Mouse (Mus musculus): Measurements from ENCODE around the gene Ccin. TPM values are rescaled to one million over a fixed set of nuclear protein-coding genes. Genes with fewer than 3 reads are reported as not detected.
A peak's percentile ranks its signal among the peaks of the same experiment; 100 is the strongest.

Gene Ccin
- total RNA-seq, 1 experiment, result 0.80 TPM

DNA sequence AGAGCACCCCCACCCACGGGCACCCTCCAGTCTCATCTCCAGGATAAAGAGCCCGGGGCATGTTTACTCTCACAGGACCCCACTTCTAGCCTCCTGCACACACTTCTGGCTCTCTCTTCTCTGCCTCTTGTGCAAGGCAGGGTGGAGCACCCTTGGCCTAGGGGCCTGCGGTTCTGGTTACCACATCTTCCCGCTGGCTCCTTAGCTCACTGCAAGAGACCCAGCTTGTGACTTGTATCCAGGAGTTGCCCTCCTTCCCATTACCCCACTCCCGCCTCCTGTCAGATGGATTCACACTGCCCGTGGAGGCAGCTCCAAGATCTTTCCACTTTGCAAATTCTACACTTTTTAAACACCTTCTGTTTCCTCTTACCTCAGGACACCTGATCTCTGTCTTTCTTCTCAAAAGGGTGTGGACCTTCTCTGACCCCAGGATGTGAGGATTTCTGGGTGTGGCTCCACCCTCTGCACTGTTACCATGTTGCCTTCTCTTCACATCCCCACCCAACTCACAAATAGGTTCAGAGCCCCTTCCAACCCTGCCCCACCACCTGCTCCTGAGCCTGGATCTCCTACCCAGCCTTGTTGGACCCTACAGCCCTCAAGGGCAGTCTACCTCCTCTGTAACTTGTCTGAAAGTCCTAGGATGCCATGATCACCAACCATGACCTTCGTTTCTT is 17.3 kb upstream of the Ccin start:
- in situ Hi-C loops (cut with MboI; ENCODE audit: low sequenced_read_pairs in 2 of 2, unreplicated experiment in 2 of 2), result no loop called here
- H3K27ac ChIP-seq (ENCODE audit: insufficient read depth, low read depth, low read length, poor library complexity, severe bottlenecking), result peak overlapping the region; percentile 76
- DNase-seq (ENCODE audit: low read depth, low spot score), result no peak
- peaks cover 7 to 57% of the 10 kb centered on the region in 2 experiments; a peak in 3 of 4 replicates for H3K4me1 ChIP-seq (ENCODE audit: control insufficient read depth in 2 of 2, insufficient read depth in 2 of 2, low read length in 2 of 2, poor library complexity in 1 of 2)
- H3K36me3 ChIP-seq (ENCODE audit: control insufficient read depth, insufficient read depth, low read length, poor library complexity, severe bottlenecking), result peaks cover 3% of the 10 kb centered on the region; the same call in 1 of the 2 replicates
- TF ChIP-seq ZC3H11A (IDR thresholded peaks at IDR 0.05; ENCODE audit: borderline replicate concordance, low read depth, low read length) (no peak), HCFC1 (IDR thresholded peaks at IDR 0.05; ENCODE audit: borderline replicate concordance, insufficient read depth, low read length) (no peak), MAFK (IDR thresholded peaks at IDR 0.05; ENCODE audit: insufficient read depth, low read depth, low read length) (no peak), CHD2 (IDR thresholded peaks at IDR 0.05; ENCODE audit: low read depth, low read length) (no peak), ZNF384 (IDR thresholded peaks at IDR 0.05; ENCODE audit: low read depth, low read length) (no peak)
- no peak overlapping the region for H3K9ac ChIP-seq (ENCODE audit: insufficient read depth, low read depth, low read length, poor library complexity, severe bottlenecking)
- H3K9me3 ChIP-seq (ENCODE audit: control insufficient read depth, insufficient read depth, low read depth, low read length), result no peaks in the 10 kb centered on the region
- H3K4me3 ChIP-seq (ENCODE audit: insufficient read depth in 1 of 2, low read depth in 1 of 2, low read length in 2 of 2, poor library complexity in 1 of 2, severe bottlenecking in 1 of 2), result no peak overlapping the region

GRCm38 (mm10) chr4:43968650-43969049 is 14.6 kb upstream of the Ccin start:
- no peak for TF ChIP-seq ZNF384 (IDR thresholded peaks at IDR 0.05; ENCODE audit: low read depth, low read length)
- TF ChIP-seq MAFK (IDR thresholded peaks at IDR 0.05; ENCODE audit: insufficient read depth, low read depth, low read length), result no peak
- no peak for TF ChIP-seq CHD2 (IDR thresholded peaks at IDR 0.05; ENCODE audit: low read depth, low read length)
- TF ChIP-seq HCFC1 (IDR thresholded peaks at IDR 0.05; ENCODE audit: borderline replicate concordance, insufficient read depth, low read length), result no peak
- no peak for TF ChIP-seq ZC3H11A (IDR thresholded peaks at IDR 0.05; ENCODE audit: borderline replicate concordance, low read depth, low read length)
- no peaks in the 10 kb centered on the region for H3K9me3 ChIP-seq (ENCODE audit: control insufficient read depth, insufficient read depth, low read depth, low read length)
- H3K4me3 ChIP-seq (ENCODE audit: insufficient read depth in 1 of 2, low read depth in 1 of 2, low read length in 2 of 2, poor library complexity in 1 of 2, severe bottlenecking in 1 of 2), result no peak overlapping the region
- no peak for DNase-seq (ENCODE audit: low read depth, low spot score)
- peaks cover 3% of the 10 kb centered on the region; the same call in 1 of the 2 replicates for H3K36me3 ChIP-seq (ENCODE audit: control insufficient read depth, insufficient read depth, low read length, poor library complexity, severe bottlenecking)
- H3K4me1 ChIP-seq (ENCODE audit: control insufficient read depth in 2 of 2, insufficient read depth in 2 of 2, low read length in 2 of 2, poor library complexity in 1 of 2), result peaks cover 12 to 66% of the 10 kb centered on the region in 2 experiments
- in situ Hi-C loops (cut with MboI; ENCODE audit: low sequenced_read_pairs in 2 of 2, unreplicated experiment in 2 of 2), result no loop called here
- H3K27ac ChIP-seq (ENCODE audit: insufficient read depth, low read depth, low read length, poor library complexity, severe bottlenecking), result no peak overlapping the region
- H3K9ac ChIP-seq (ENCODE audit: insufficient read depth, low read depth, low read length, poor library complexity, severe bottlenecking), result no peak overlapping the region

DNA sequence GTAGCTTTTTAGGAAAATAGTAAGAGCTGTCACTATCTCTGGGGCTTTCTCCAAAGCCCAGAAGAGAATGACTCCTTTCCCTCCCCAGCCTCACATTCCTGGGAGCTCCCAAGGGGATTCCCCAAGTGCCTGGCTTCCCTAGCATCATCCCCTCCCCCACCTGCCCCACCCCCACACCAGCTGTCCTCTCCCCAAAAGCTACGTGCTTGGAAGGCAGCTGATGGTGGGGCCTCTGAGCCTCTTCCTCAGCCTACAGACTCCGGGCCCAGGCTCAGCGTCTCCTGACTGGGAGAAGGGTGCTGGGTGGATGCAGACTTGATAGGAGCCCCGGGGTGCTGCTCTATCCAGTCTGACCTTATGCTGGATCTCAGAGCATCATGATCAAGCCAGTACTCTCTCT is 13.9 kb upstream of the Ccin start:
- Histone ChIP-seq H3K4me3 (ENCODE audit: insufficient read depth in 1 of 2, low read depth in 1 of 2, low read length in 2 of 2, poor library complexity in 1 of 2, severe bottlenecking in 1 of 2) (no peak overlapping the region), H3K4me1 (ENCODE audit: control insufficient read depth in 2 of 2, insufficient read depth in 2 of 2, low read length in 2 of 2, poor library complexity in 1 of 2) (peaks cover 12 to 63% of the 10 kb centered on the region in 2 experiments), H3K36me3 (ENCODE audit: control insufficient read depth, insufficient read depth, low read length, poor library complexity, severe bottlenecking) (peaks cover 3% of the 10 kb centered on the region; the same call in 1 of the 2 replicates), H3K9ac (ENCODE audit: insufficient read depth, low read depth, low read length, poor library complexity, severe bottlenecking) (no peak overlapping the region), H3K9me3 (ENCODE audit: control insufficient read depth, insufficient read depth, low read depth, low read length) (no peaks in the 10 kb centered on the region), H3K27ac (ENCODE audit: insufficient read depth, low read depth, low read length, poor library complexity, severe bottlenecking) (no peak overlapping the region)
- no peak for DNase-seq (ENCODE audit: low read depth, low spot score)
- TF ChIP-seq ZNF384 (IDR thresholded peaks at IDR 0.05; ENCODE audit: low read depth, low read length) (no peak), HCFC1 (IDR thresholded peaks at IDR 0.05; ENCODE audit: borderline replicate concordance, insufficient read depth, low read length) (no peak), CHD2 (IDR thresholded peaks at IDR 0.05; ENCODE audit: low read depth, low read length) (peak; percentile 38; the same call in 1 of the 2 replicates), ZC3H11A (IDR thresholded peaks at IDR 0.05; ENCODE audit: borderline replicate concordance, low read depth, low read length) (no peak), MAFK (IDR thresholded peaks at IDR 0.05; ENCODE audit: insufficient read depth, low read depth, low read length) (no peak)
- in situ Hi-C loops (cut with MboI; ENCODE audit: low sequenced_read_pairs in 2 of 2, unreplicated experiment in 2 of 2), result no loop called here

DNA sequence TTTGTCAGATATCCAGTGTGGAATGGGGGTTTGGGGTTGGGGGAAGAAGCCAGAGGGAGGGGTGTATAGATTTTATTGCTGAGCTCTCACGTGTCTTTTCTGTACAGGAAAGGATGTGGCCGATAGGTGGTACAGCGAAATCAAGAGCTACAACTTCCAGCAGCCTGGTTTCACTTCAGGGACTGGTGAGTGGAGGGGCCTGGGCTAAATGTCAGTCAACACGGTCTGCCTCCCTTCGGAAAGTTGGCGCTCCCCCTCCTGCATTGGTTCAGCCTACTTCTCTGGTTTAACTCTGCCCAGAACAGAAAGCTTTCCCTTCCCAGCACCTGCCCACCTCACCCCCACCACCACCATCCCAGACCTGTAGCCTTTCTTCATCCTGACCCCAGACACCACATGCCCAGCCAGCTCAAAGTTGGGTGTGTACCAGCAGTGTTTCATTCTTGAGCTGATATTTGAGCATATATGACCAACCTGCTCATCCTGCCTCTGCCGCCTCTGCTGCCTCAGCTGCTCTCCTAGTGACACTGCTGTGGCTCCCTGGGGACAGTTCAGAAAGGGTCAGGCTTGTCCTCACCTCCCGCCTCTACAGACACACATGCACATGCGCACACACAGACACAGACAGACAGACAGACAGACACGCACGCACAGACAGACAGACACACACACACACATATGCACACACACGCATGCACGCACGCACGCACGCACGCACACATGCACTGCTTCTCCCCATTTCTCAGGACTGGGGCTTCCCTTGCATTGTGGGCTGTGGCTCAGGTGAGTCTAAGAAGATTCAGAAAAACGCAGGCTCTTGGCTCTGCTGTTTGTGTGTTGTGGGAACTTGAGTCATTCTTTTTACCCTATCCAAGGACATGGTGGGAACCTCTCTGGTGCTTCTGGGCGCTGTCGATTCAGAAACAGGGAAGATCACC is 12.6 kb upstream of the Ccin start:
- no peak for DNase-seq (ENCODE audit: low read depth, low spot score)
- H3K4me1 ChIP-seq (ENCODE audit: control insufficient read depth in 2 of 2, insufficient read depth in 2 of 2, low read length in 2 of 2, poor library complexity in 1 of 2), result peaks cover 19 to 53% of the 10 kb centered on the region in 2 experiments
- no peak overlapping the region for H3K4me3 ChIP-seq (ENCODE audit: insufficient read depth in 1 of 2, low read depth in 1 of 2, low read length in 2 of 2, poor library complexity in 1 of 2, severe bottlenecking in 1 of 2)
- H3K27ac ChIP-seq (ENCODE audit: insufficient read depth, low read depth, low read length, poor library complexity, severe bottlenecking), result no peak overlapping the region
- 0 out of 2 replicates have a peak overlapping the region, but pooled peaks have one; percentile 2 for H3K9ac ChIP-seq (ENCODE audit: insufficient read depth, low read depth, low read length, poor library complexity, severe bottlenecking)
- H3K36me3 ChIP-seq (ENCODE audit: control insufficient read depth, insufficient read depth, low read length, poor library complexity, severe bottlenecking), result peaks cover 5% of the 10 kb centered on the region; the same call in 1 of the 2 replicates
- no peaks in the 10 kb centered on the region for H3K9me3 ChIP-seq (ENCODE audit: control insufficient read depth, insufficient read depth, low read depth, low read length)
- TF ChIP-seq MAFK (IDR thresholded peaks at IDR 0.05; ENCODE audit: insufficient read depth, low read depth, low read length) (no peak), HCFC1 (IDR thresholded peaks at IDR 0.05; ENCODE audit: borderline replicate concordance, insufficient read depth, low read length) (no peak), ZNF384 (IDR thresholded peaks at IDR 0.05; ENCODE audit: low read depth, low read length) (no peak), CHD2 (IDR thresholded peaks at IDR 0.05; ENCODE audit: low read depth, low read length) (no peak), ZC3H11A (IDR thresholded peaks at IDR 0.05; ENCODE audit: borderline replicate concordance, low read depth, low read length) (no peak)
- in situ Hi-C loops (cut with MboI; ENCODE audit: low sequenced_read_pairs in 2 of 2, unreplicated experiment in 2 of 2), result no loop called here

All from ES-E14 (cell line).